Mouse (Mus musculus) ES-E14 (cell line): ENCODE results near the gene Fam124b. TPM values are rescaled to one million over a fixed set of nuclear protein-coding genes. Genes with fewer than 3 reads are reported as not detected.

ENCODE experiments used
- DNase-seq: peaks from one replicate; pipeline ENCODE4 v3.0.0-alpha.2; 2013; ENCODE audit warnings: low read depth, low spot score
- H3K27ac ChIP-seq: 2 replicates; pipeline ENCODE4 v1.5.1; 2012; ENCODE audit warnings: low read depth, mild to moderate bottlenecking, low read length, moderate library complexity, mixed read lengths; ENCODE audit not compliant: poor library complexity, insufficient read depth, severe bottlenecking
- H3K36me3 ChIP-seq: 2 replicates; pipeline ENCODE4 v1.6.1; 2012; ENCODE audit warnings: mild to moderate bottlenecking, low read length, moderate library complexity, mixed read lengths; ENCODE audit not compliant: control insufficient read depth, poor library complexity, insufficient read depth, severe bottlenecking
- H3K4me1 ChIP-seq, 2 experiments: fragments of 150-350 bp in 1 of 2; sonication (generic) in 1 of 2; 2 replicates each; pipeline ENCODE4 v1.6.1; 2012; ENCODE audit warnings: low read length in 2 of 2, mild to moderate bottlenecking in 1 of 2, mixed read lengths in 1 of 2; ENCODE audit not compliant: control insufficient read depth in 2 of 2, insufficient read depth in 2 of 2, poor library complexity in 1 of 2
- H3K4me3 ChIP-seq, 2 experiments: fragments of 150-350 bp in 1 of 2; sonication (generic) in 1 of 2; 2 replicates each; pipeline ENCODE4 v1.5.1; 2012; ENCODE audit warnings: low read length in 2 of 2, low read depth in 1 of 2, mild to moderate bottlenecking in 1 of 2, mixed read lengths in 1 of 2; ENCODE audit not compliant: insufficient read depth in 1 of 2, poor library complexity in 1 of 2, severe bottlenecking in 1 of 2
- H3K9ac ChIP-seq: 2 replicates; pipeline ENCODE4 v1.6.1; 2012; ENCODE audit warnings: low read depth, mild to moderate bottlenecking, low read length, mixed read lengths; ENCODE audit not compliant: poor library complexity, insufficient read depth, severe bottlenecking
- H3K9me3 ChIP-seq: fragments of 150-350 bp; sonication (generic); 2 replicates; pipeline ENCODE4 v1.6.1; 2012; ENCODE audit warnings: low read depth, mild to moderate bottlenecking, low read length; ENCODE audit not compliant: control insufficient read depth, insufficient read depth
- CHD2 ChIP-seq: IDR thresholded peaks from 2 replicates; pipeline ENCODE4 v1.6.1; 2014; ENCODE audit warnings: mild to moderate bottlenecking, low read depth, low read length, inconsistent platforms
- HCFC1 ChIP-seq: IDR thresholded peaks from 2 replicates; pipeline ENCODE4 v1.6.1; 2012; ENCODE audit warnings: low read length, inconsistent platforms, borderline replicate concordance; ENCODE audit not compliant: insufficient read depth
- MAFK ChIP-seq: IDR thresholded peaks from 2 replicates; pipeline ENCODE4 v1.6.1; 2014; ENCODE audit warnings: mild to moderate bottlenecking, low read depth, low read length, inconsistent platforms; ENCODE audit not compliant: insufficient read depth
- ZC3H11A ChIP-seq: IDR thresholded peaks from 2 replicates; pipeline ENCODE4 v1.6.1; 2012; ENCODE audit warnings: low read depth, mild to moderate bottlenecking, inconsistent platforms, low read length, borderline replicate concordance
- ZNF384 ChIP-seq: IDR thresholded peaks from 2 replicates; pipeline ENCODE4 v1.6.1; 2012; ENCODE audit warnings: low read depth, low read length, inconsistent platforms
- in situ Hi-C, 2 experiments: fragments of 600-800 bp; cut with MboI; formaldehyde crosslinking; loops; one replicate each; pipeline ENCODE4 v1.15.1; 2025; ENCODE audit warnings: low sequenced_read_pairs in 2 of 2, inconsistent platforms in 1 of 2; ENCODE audit not compliant: unreplicated experiment in 2 of 2
- total RNA-seq: library from RNA; depleted of rRNA; stranded (reverse); fragments of 300-350 nt; gene quantifications from 2 replicates; pipeline ENCODE4 v1.2.3, GENCODE M21; 2012; rRNA removed

Fam124b gene
- total RNA-seq, 1 experiment = 0.18 TPM

DNA sequence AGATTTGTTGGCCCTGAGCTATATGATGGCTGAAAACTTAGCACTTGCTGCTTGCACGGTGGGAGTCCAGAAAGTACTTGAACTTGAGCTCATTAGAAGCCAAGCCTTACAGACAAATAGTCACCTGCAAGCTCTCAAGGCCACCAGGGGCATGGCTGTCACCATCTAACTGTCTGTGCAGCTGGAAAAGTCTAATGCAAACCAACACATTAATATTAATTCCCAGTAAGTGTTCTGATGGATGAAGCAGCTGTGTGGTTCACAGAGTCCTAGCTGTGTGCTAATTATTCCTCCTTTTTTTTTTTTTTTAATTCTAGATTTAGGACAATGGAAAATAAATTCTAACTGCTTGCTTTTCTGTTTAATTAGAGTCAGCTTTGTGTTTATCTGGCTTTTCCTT, 63.4 kb downstream of the Fam124b start:
- Histone ChIP-seq H3K9ac (no peak overlapping the region), H3K4me3 (no peak overlapping the region), H3K9me3 (no peaks in the 10 kb centered on the region), H3K27ac (no peak overlapping the region), H3K4me1 (peaks cover 0 to 4% of the 10 kb centered on the region in 2 experiments; a peak in 1 of 4 replicates), H3K36me3 (no peaks in the 10 kb centered on the region)
- in situ Hi-C loops = no loop called here
- no peak for DNase-seq
- no peak for TF ChIP-seq HCFC1
- TF ChIP-seq CHD2 = no peak
- no peak for TF ChIP-seq MAFK
- TF ChIP-seq ZC3H11A = no peak
- no peak for TF ChIP-seq ZNF384

DNA sequence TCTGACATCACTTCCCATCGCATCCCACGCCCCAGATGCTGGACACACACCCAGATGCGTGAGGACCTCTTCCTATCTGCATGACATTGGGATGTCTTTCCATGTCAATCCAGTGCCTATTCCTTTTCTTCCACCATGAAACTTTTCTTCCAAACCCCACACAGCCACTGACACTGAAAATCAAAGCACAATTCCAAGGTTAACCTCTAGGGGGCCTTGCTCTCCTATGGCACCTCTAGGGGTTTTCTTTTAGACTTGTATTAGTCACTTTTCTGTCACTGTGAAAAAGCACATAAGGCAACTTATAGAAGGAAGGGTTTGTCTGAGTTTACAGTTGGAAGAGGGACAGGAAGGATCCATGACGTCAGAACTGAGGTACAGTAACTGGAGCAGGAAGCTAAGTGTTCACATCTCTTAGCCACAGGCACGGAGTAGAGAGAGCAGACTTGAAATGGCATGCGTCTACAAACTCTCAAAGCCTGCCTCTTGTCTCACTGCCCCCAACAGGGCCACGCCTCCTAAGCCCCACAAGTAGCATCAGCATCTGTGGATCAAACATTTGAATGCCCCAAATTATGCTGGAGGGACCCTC, 65.1 kb downstream of the Fam124b start:
- H3K36me3 ChIP-seq = no peaks in the 10 kb centered on the region
- H3K9me3 ChIP-seq = no peaks in the 10 kb centered on the region
- in situ Hi-C loops = no loop called here
- peak; percentile 29 for DNase-seq
- no peak overlapping the region for H3K27ac ChIP-seq
- no peak overlapping the region for H3K4me3 ChIP-seq
- no peak for TF ChIP-seq HCFC1
- TF ChIP-seq MAFK = no peak
- no peak for TF ChIP-seq ZC3H11A
- TF ChIP-seq ZNF384 = no peak
- TF ChIP-seq CHD2 = no peak
- H3K4me1 ChIP-seq = peaks cover 0 to 4% of the 10 kb centered on the region in 2 experiments; a peak in 1 of 4 replicates
- H3K9ac ChIP-seq = no peak overlapping the region

- no peak for TF ChIP-seq ZNF384
- TF ChIP-seq HCFC1 = no peak
- no peak for TF ChIP-seq CHD2
- no peak for TF ChIP-seq MAFK
- no peak for TF ChIP-seq ZC3H11A
- Histone ChIP-seq H3K9me3 (no peaks in the 10 kb centered on the region; the same call in 1 of the 2 replicates), H3K27ac (0 out of 2 replicates have a peak overlapping the region, but pooled peaks have one; percentile 53), H3K9ac (no peak overlapping the region), H3K4me1 (peaks cover 0 to 4% of the 10 kb centered on the region in 2 experiments; a peak in 1 of 4 replicates), H3K4me3 (peak overlapping the region in 1 of 2 experiments; percentile 30; a peak in 1 of 4 replicates), H3K36me3 (no peaks in the 10 kb centered on the region)
- in situ Hi-C loops = no loop called here
- peak; percentile 19 for DNase-seq
Observed at GRCm38 (mm10) chr1:80150681-80151080, 67.6 kb downstream of the Fam124b start.

Other genes starting within 250 kb of the Fam124b start
- gene Cul3, start 122.0 kb upstream of the Fam124b start, total RNA-seq = 53.8 and 89.7 TPM in 2 replicates
- gene Gm45261, start 243.0 kb upstream of the Fam124b start, total RNA-seq = not detected in 2 replicates